Mouse (Mus musculus) midbrain, embryonic 14.5 days (tissue): ENCODE results near the gene Hapln4. TPM values are rescaled to one million over a fixed set of nuclear protein-coding genes. Genes with fewer than 3 reads are reported as not detected.

Source experiments
- ATAC-seq: fragments of 200-750 bp; cut with Nextera tagmentation; 2 replicates; pipeline ENCODE4 v1.8.0; 2017; ENCODE audit warnings: moderate number of reproducible peaks, moderate library complexity; ENCODE audit not compliant: low FRiP score, low TSS enrichment
- DNase-seq: peaks from one replicate; pipeline ENCODE4 v3.0.0-alpha.2; 2015
- H3K27ac ChIP-seq: fragments of 300-500 bp; sonication (generic); replicated peaks from 2 replicates; pipeline ENCODE4 v1.5.1; 2014; ENCODE audit warnings: mild to moderate bottlenecking, low read depth, low read length, moderate library complexity
- H3K27me3 ChIP-seq: fragments of 300-500 bp; sonication (generic); 2 replicates; pipeline ENCODE4 v1.6.1; 2014; ENCODE audit warnings: low read length, control low read depth, mixed read lengths; ENCODE audit not compliant: control insufficient read depth, insufficient read depth
- H3K36me3 ChIP-seq: fragments of 300-500 bp; sonication (generic); 2 replicates; pipeline ENCODE4 v1.6.1; 2014; ENCODE audit warnings: low read length, control low read depth; ENCODE audit not compliant: control insufficient read depth, insufficient read depth
- H3K4me1 ChIP-seq: fragments of 300-500 bp; sonication (generic); 2 replicates; pipeline ENCODE4 v1.6.1; 2014; ENCODE audit warnings: mild to moderate bottlenecking, antibody characterized with exemption, low read length, control low read depth; ENCODE audit not compliant: control insufficient read depth, insufficient read depth
- H3K4me2 ChIP-seq: fragments of 300-500 bp; sonication (generic); 2 replicates; pipeline ENCODE4 v1.6.1; 2014; ENCODE audit warnings: mild to moderate bottlenecking, low read length, moderate library complexity
- H3K4me3 ChIP-seq: fragments of 300-500 bp; sonication (generic); replicated peaks from 2 replicates; pipeline ENCODE4 v1.5.1; 2014; ENCODE audit warnings: low read depth, low read length
- H3K9ac ChIP-seq: fragments of 300-500 bp; sonication (generic); replicated peaks from 2 replicates; pipeline ENCODE4 v1.6.1; 2014; ENCODE audit warnings: mild to moderate bottlenecking, low read length, moderate library complexity
- H3K9me3 ChIP-seq: fragments of 300-500 bp; sonication (generic); 2 replicates; pipeline ENCODE4 v1.6.1; 2016; ENCODE audit warnings: low read length, control low read depth, mixed read lengths; ENCODE audit not compliant: control insufficient read depth
- WGBS: fragments of 180-500 bp; shearing (Covaris S2); extraction: QIAGEN DNeasy Blood & Tissue Kit; methylation state at CpG from one replicate; pipeline ENCODE4 v1.1.7; 2014; 5-methylcytosine and 5-hydroxymethylcytosine counted together
- polyA plus RNA-seq: library from polyadenylated mRNA; unstranded; fragments of >200 nt; fragmentation: Nextera tagmentation; extraction: Ambion mirVana; gene quantifications from 2 replicates; pipeline ENCODE4 v1.2.1, GENCODE M21; 2014

Hapln4 gene
- polyA plus RNA-seq, 1 experiment from 2014 or later, result 1.3 TPM

DNA sequence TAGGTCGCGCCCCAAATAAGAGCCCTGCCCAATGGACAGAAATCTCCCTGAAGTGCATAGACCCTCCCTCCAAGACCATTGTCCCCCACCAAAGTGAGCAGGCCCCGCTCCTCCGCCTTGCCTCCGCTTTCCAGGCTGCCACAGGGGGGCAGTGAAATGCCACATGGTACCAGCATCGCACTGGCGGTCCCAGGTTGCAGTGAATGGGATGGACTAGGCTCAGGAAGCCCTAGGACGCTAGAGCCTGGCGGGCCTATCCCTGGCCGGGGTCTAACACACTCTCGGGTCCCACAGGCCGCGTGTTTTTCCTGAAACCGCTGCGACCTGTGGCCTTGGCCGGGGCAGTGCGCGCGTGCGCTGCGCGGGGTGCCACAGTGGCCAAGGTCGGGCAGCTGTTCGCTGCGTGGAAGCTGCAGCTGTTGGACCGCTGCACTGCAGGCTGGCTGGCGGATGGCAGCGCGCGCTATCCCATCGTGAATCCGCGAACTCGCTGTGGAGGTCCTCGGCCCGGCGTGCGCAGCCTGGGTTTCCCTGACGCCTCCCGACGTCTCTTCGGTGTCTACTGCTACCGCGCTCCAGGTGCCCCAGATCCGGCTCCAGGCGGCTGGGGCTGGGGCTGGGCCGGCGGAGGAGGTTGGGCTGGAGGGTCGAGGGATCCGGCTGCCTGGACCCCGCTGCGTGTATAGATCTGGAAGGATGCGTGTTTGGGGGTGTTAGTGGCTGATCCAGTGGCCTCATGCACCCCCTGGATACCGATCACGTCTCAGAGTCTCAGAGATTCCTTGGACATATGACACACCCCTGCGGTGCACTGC is 4.8 kb downstream of the Hapln4 start:
- peaks cover 27% of the 10 kb centered on the region; the same call in 1 of the 2 replicates for H3K4me1 ChIP-seq
- H3K9me3 ChIP-seq, result no peaks in the 10 kb centered on the region
- ATAC-seq, result peak; percentile 61
- H3K4me3 ChIP-seq, result peak overlapping the region; percentile 43
- DNase-seq, result peak; percentile 84
- no peak overlapping the region for H3K27ac ChIP-seq
- 4% methylated on average over 56 of the region's 56 CpGs for WGBS
- H3K36me3 ChIP-seq, result no peaks in the 10 kb centered on the region
- H3K27me3 ChIP-seq, result peaks cover 61% of the 10 kb centered on the region
- H3K4me2 ChIP-seq, result peak overlapping the region; percentile 81
- H3K9ac ChIP-seq, result peak overlapping the region; percentile 54

GRCm38 (mm10) chr8:70089296-70089960 is 6.2 kb downstream of the Hapln4 start:
- ATAC-seq (no peak), DNase-seq (peak; percentile 61)
- H3K4me2 ChIP-seq, result no peak overlapping the region
- peaks cover 22% of the 10 kb centered on the region; the same call in 1 of the 2 replicates for H3K4me1 ChIP-seq
- peaks cover 47% of the 10 kb centered on the region for H3K27me3 ChIP-seq
- no peak overlapping the region; the same call in 1 of the 2 replicates for H3K27ac ChIP-seq
- 35% methylated on average over 9 of the region's 9 CpGs for WGBS
- no peak overlapping the region for H3K4me3 ChIP-seq
- no peaks in the 10 kb centered on the region for H3K9me3 ChIP-seq
- H3K9ac ChIP-seq, result no peak overlapping the region; the same call in 1 of the 2 replicates
- peaks cover 9% of the 10 kb centered on the region for H3K36me3 ChIP-seq

- ATAC-seq (no peak), DNase-seq (no peak)
- Histone ChIP-seq H3K27ac (0 out of 2 replicates have a peak overlapping the region, but pooled peaks have one; percentile 8), H3K4me1 (peaks cover 18% of the 10 kb centered on the region; the same call in 1 of the 2 replicates), H3K9me3 (no peaks in the 10 kb centered on the region), H3K4me3 (no peak overlapping the region), H3K27me3 (peaks cover 13% of the 10 kb centered on the region), H3K9ac (no peak overlapping the region), H3K4me2 (no peak overlapping the region), H3K36me3 (peaks cover 42% of the 10 kb centered on the region)
- WGBS, result 73% methylated on average over 8 of the region's 8 CpGs
These were observed 9.5 kb downstream of the Hapln4 start for GRCm38 (mm10) chr8:70092786-70093185.

DNA sequence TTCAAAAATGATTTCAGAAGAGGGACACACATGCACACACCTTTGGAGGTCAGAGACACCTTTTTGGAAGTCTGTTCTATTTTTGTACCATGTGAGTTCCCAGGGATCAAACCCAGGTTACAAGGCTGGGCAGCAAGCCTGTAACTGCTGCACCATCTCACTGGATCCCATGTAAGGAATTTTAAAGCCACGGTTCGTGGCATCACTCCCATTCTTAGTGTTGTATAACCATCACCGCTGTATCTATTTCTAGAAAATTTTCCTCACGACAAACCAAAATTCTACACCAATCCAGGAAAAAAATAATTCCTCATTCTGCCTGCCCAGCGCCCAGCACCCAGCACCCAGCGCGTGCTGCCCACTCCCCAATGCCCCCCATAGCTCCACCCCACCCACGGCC is 16.0 kb downstream of the Hapln4 start:
- Histone ChIP-seq H3K4me3 (no peak overlapping the region), H3K4me1 (no peaks in the 10 kb centered on the region), H3K27ac (no peak overlapping the region), H3K4me2 (no peak overlapping the region), H3K9ac (no peak overlapping the region), H3K27me3 (no peaks in the 10 kb centered on the region), H3K36me3 (peaks cover 97% of the 10 kb centered on the region), H3K9me3 (no peaks in the 10 kb centered on the region)
- DNase-seq, result no peak
- no peak for ATAC-seq
- 81% methylated on average over 8 of the region's 8 CpGs for WGBS

- Histone ChIP-seq H3K4me3 (no peak overlapping the region), H3K27ac (no peak overlapping the region), H3K9me3 (no peaks in the 10 kb centered on the region), H3K4me2 (no peak overlapping the region), H3K9ac (no peak overlapping the region), H3K27me3 (no peaks in the 10 kb centered on the region), H3K4me1 (no peaks in the 10 kb centered on the region), H3K36me3 (peaks cover 97% of the 10 kb centered on the region)
- WGBS, result 88% methylated on average over 8 of the region's 8 CpGs
- ATAC-seq (no peak), DNase-seq (no peak)
These were observed 17.0 kb downstream of the Hapln4 start for GRCm38 (mm10) chr8:70100241-70100640.

GRCm38 (mm10) chr8:70104506-70104905 is 21.2 kb downstream of the Hapln4 start:
- 20% methylated on average over 6 of the region's 6 CpGs for WGBS
- DNase-seq (peak; percentile 54), ATAC-seq (0 out of 2 replicates have a peak, but pooled peaks have one; percentile 48)
- no peak overlapping the region for H3K9ac ChIP-seq
- no peak overlapping the region for H3K4me3 ChIP-seq
- H3K36me3 ChIP-seq, result peaks cover 97% of the 10 kb centered on the region
- H3K27ac ChIP-seq, result no peak overlapping the region
- H3K4me2 ChIP-seq, result no peak overlapping the region
- H3K9me3 ChIP-seq, result no peaks in the 10 kb centered on the region
- no peaks in the 10 kb centered on the region for H3K27me3 ChIP-seq
- no peaks in the 10 kb centered on the region for H3K4me1 ChIP-seq

- Histone ChIP-seq H3K36me3 (peaks cover 97% of the 10 kb centered on the region), H3K4me1 (no peaks in the 10 kb centered on the region), H3K27me3 (no peaks in the 10 kb centered on the region), H3K4me2 (no peak overlapping the region), H3K9me3 (no peaks in the 10 kb centered on the region), H3K27ac (no peak overlapping the region), H3K4me3 (no peak overlapping the region), H3K9ac (no peak overlapping the region)
- DNase-seq (no peak), ATAC-seq (no peak)
- WGBS, result 83% methylated on average over 7 of the region's 7 CpGs
These were observed 21.7 kb downstream of the Hapln4 start for GRCm38 (mm10) chr8:70104922-70105321.

- Histone ChIP-seq H3K9ac (no peak overlapping the region), H3K4me3 (no peak overlapping the region), H3K27ac (no peak overlapping the region), H3K27me3 (peaks cover 5% of the 10 kb centered on the region; the same call in 1 of the 2 replicates), H3K4me1 (0 out of 2 replicates have a peak, but pooled peaks cover 3% of the 10 kb centered on the region), H3K4me2 (no peak overlapping the region), H3K9me3 (no peaks in the 10 kb centered on the region), H3K36me3 (peaks cover 99% of the 10 kb centered on the region)
- DNase-seq (no peak), ATAC-seq (no peak)
- 94% methylated on average over 2 of the region's 2 CpGs for WGBS
These were observed 27.2 kb downstream of the Hapln4 start for GRCm38 (mm10) chr8:70110451-70110850.
